Comparison of ENCODE assay signal across 23 mouse cellular contexts in genomic region chr6:114808654-114809430, GRCm38 (mm10).
DNase-seq lines count a peak whose midpoint lies in the region; ATAC-seq lines count a peak whose summit lies in the region.
"Had no signal": no experiment of that assay in that cellular context is flagged by ENCODE, and none has a peak within 500 bp of the region (broad histone marks: within the 10 kb centered on the region; RNA-seq: fewer than 3 reads in every experiment).

No protein-coding gene starts in this region.

- no peak for ATAC-seq in hindbrain, embryonic 16.5 days
- ATAC-seq: hindbrain, postnatal 0 days; intestine, embryonic 16.5 days; Patski had no signal

- peak overlapping the region; percentile 54 for H3K27ac ChIP-seq in limb, embryonic 10.5 days
- H3K27ac ChIP-seq in hindbrain, embryonic 16.5 days (ENCODE audit: low read depth, low read length): no peak overlapping the region
- H3K27ac ChIP-seq: forebrain, embryonic 10.5 days; hindbrain, postnatal 0 days; layer of hippocampus, adult 2 months; limb, embryonic 13.5 days; liver, embryonic 14.5 days; stomach, postnatal 0 days had no signal

- H3K4me2 ChIP-seq in hindbrain, embryonic 16.5 days (ENCODE audit: low read length): no peak overlapping the region
- H3K4me2 ChIP-seq: limb, embryonic 13.5 days; midbrain, embryonic 11.5 days had no signal

- peak; percentile 25 to 43 for DNase-seq in heart, adult 18-20 months
- DNase-seq in heart, postnatal 25 days (ENCODE audit: low spot score): no peak
- DNase-seq in lung, postnatal 36 days: peak; percentile 42
- DNase-seq in lung, postnatal 4 days: no peak
- DNase-seq in limb, embryonic 10.5 days (ENCODE audit: low spot score): no peak
- no peak for DNase-seq in neural tube, embryonic 10.5 days (ENCODE audit: extremely low spot score, low spot score)
- DNase-seq: adrenal gland, adult 2 months; B cell, adult 2 months; cerebellum, adult 18-20 months; kidney, adult 9 months; kidney, postnatal 25 days had no signal

- no peak overlapping the region for H3K9ac ChIP-seq in hindbrain, embryonic 16.5 days (ENCODE audit: low read depth, low read length)
- H3K9ac ChIP-seq: limb, embryonic 13.5 days; liver, embryonic 14.5 days had no signal

- H3K4me3 ChIP-seq in limb, embryonic 10.5 days: no peak overlapping the region
- H3K4me3 ChIP-seq in hindbrain, embryonic 16.5 days (ENCODE audit: low read length): no peak overlapping the region
- H3K4me3 ChIP-seq: forebrain, embryonic 10.5 days; layer of hippocampus, adult 2 months; limb, embryonic 13.5 days had no signal

- no peaks in the 10 kb centered on the region for H3K36me3 ChIP-seq in limb, embryonic 10.5 days
- no peaks in the 10 kb centered on the region for H3K36me3 ChIP-seq in hindbrain, embryonic 16.5 days (ENCODE audit: control insufficient read depth, insufficient read depth, low read length)
- H3K36me3 ChIP-seq: forebrain, embryonic 10.5 days; limb, embryonic 13.5 days had no signal

- H3K27me3 ChIP-seq in limb, embryonic 10.5 days (ENCODE audit: low read depth, poor library complexity, severe bottlenecking): no peaks in the 10 kb centered on the region
- H3K27me3 ChIP-seq in hindbrain, embryonic 16.5 days (replicated peaks; ENCODE audit: control insufficient read depth, insufficient read depth, low read length): no peaks in the 10 kb centered on the region
- H3K27me3 ChIP-seq: CH12.LX; limb, embryonic 13.5 days; Patski had no signal

- WGBS in limb, embryonic 10.5 days: 94% methylated on average over 3 of the region's 3 CpGs
- WGBS in hindbrain, embryonic 16.5 days: 90% methylated on average over 3 of the region's 3 CpGs

- H3K4me1 ChIP-seq in limb, embryonic 10.5 days: peaks cover 47% of the 10 kb centered on the region
- H3K4me1 ChIP-seq in hindbrain, embryonic 16.5 days (ENCODE audit: control insufficient read depth, insufficient read depth, low read depth, low read length): no peaks in the 10 kb centered on the region

- intact Hi-C loops in heart, postnatal 25 days (cut with DNase I): no loop called here

- H3K9me3 ChIP-seq in limb, embryonic 10.5 days (replicated peaks): no peaks in the 10 kb centered on the region
- H3K9me3 ChIP-seq in hindbrain, embryonic 16.5 days (ENCODE audit: control insufficient read depth, low read length): no peaks in the 10 kb centered on the region
- H3K9me3 ChIP-seq: forebrain, embryonic 10.5 days; G1E; limb, embryonic 13.5 days had no signal

Comparison
In these comparisons a context has a peak if more than half of its experiments do, and no peak if none do; other contexts are left out.
1. DNase-seq: peak in heart, adult 18-20 months (2 of 2) and lung, postnatal 36 days (single experiment); none in heart, postnatal 25 days (single experiment), lung, postnatal 4 days (0 of 2), limb, embryonic 10.5 days (single experiment) and neural tube, embryonic 10.5 days (single experiment).